Mouse (Mus musculus) myocyte (in vitro differentiated cells): Measurements from ENCODE around the gene Spata31d1b.

ENCODE experiments used
- CEBPB ChIP-seq: IDR thresholded peaks from 2 replicates; pipeline ENCODE4 v1.6.1; 2011; ENCODE audit warnings: mild to moderate bottlenecking, moderate library complexity; ENCODE audit not compliant: poor library complexity, insufficient read depth, severe bottlenecking
- E2F4 ChIP-seq: IDR thresholded peaks from one replicate; pipeline ENCODE4 v1.6.1; 2011; ENCODE audit warnings: mild to moderate bottlenecking, control low read depth, moderate library complexity; ENCODE audit not compliant: insufficient read depth
- MAX ChIP-seq: IDR thresholded peaks from one replicate; pipeline ENCODE4 v1.6.1; 2011; ENCODE audit warnings: low read depth, mild to moderate bottlenecking, control low read depth
- MYOG ChIP-seq, 3 experiments: IDR thresholded peaks; one replicate each; pipeline ENCODE4 v1.6.1; 2011; ENCODE audit warnings: control low read depth in 2 of 3, low read depth in 2 of 3, mild to moderate bottlenecking in 2 of 3; ENCODE audit not compliant: insufficient read length in 2 of 3, control insufficient read depth in 1 of 3, insufficient read depth in 1 of 3
- POLR2A ChIP-seq: IDR thresholded peaks from one replicate; pipeline ENCODE4 v1.6.1; 2011; ENCODE audit warnings: low read depth, mild to moderate bottlenecking, control low read depth, moderate library complexity; ENCODE audit not compliant: insufficient read length
- TCF12 ChIP-seq: IDR thresholded peaks from one replicate; pipeline ENCODE4 v1.6.1; 2011; ENCODE audit warnings: mild to moderate bottlenecking, control low read depth; ENCODE audit not compliant: poor library complexity, insufficient read depth, severe bottlenecking
- USF1 ChIP-seq: IDR thresholded peaks from one replicate; pipeline ENCODE4 v1.6.1; 2011; ENCODE audit warnings: low read depth, mild to moderate bottlenecking, control low read depth, moderate library complexity

DNA sequence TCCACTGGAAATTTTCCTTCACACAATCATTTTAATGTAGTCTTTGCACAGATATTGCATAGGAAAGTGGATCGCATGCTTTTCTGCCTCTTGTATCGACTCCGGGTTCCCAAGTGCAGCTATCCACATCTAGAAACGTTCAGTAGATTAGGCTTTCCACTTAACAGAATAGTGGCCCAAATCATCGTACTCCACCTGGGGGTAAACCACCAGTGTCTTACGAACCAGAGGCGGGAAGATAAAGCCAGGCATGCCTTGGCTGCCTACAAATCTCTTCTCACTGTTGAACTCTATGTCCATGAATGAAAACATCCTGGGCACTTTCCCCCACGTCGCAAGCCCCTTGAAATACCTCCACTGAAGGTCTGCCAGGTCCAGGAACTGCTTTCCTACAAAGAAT lies 22.8 kb upstream of the Spata31d1b start:
- no peak for TF ChIP-seq USF1
- TF ChIP-seq POLR2A = no peak
- no peak for TF ChIP-seq MYOG (IDR thresholded peaks at IDR 0.05; ENCODE audit: control insufficient read depth in 1 of 3, insufficient read depth in 1 of 3, insufficient read length in 2 of 3, low read depth in 2 of 3)
- TF ChIP-seq CEBPB = no peak
- no peak for TF ChIP-seq TCF12
- no peak for TF ChIP-seq MAX
- no peak for TF ChIP-seq E2F4
